Mouse (Mus musculus) midbrain, embryonic 13.5 days (tissue): ENCODE results near the gene Hepacam2. TPM values are rescaled to one million over a fixed set of nuclear protein-coding genes. Genes with fewer than 3 reads are reported as not detected.
A peak's percentile ranks its signal among the peaks of the same experiment; 100 is the strongest.
"Not testable (repeated sequence)": the region's sequence is repeated elsewhere in the genome, so short reads cannot be mapped to it uniquely, and the experiment has no call there.

Experiments
- ATAC-seq: fragments of 200-750 bp; cut with Nextera tagmentation; 2 replicates; pipeline ENCODE4 v1.8.0; 2017; ENCODE audit warnings: mild to moderate bottlenecking, moderate TSS enrichment, moderate library complexity
- H3K27ac ChIP-seq: fragments of 300-500 bp; sonication (generic); 2 replicates; pipeline ENCODE4 v1.5.1; 2015; ENCODE audit warnings: inconsistent platforms, mild to moderate bottlenecking, moderate library complexity
- H3K27me3 ChIP-seq: fragments of 300-500 bp; sonication (generic); 2 replicates; pipeline ENCODE4 v1.6.1; 2015; ENCODE audit warnings: mild to moderate bottlenecking, inconsistent platforms
- H3K36me3 ChIP-seq: fragments of 300-500 bp; sonication (generic); 2 replicates; pipeline ENCODE4 v1.6.1; 2015; ENCODE audit warnings: mild to moderate bottlenecking, inconsistent platforms
- H3K4me1 ChIP-seq: fragments of 300-500 bp; sonication (generic); replicated peaks from 2 replicates; pipeline ENCODE4 v1.6.1; 2015; ENCODE audit warnings: inconsistent platforms
- H3K4me2 ChIP-seq: fragments of 300-500 bp; sonication (generic); replicated peaks from 2 replicates; pipeline ENCODE4 v1.6.1; 2015; ENCODE audit warnings: moderate library complexity, mild to moderate bottlenecking, inconsistent platforms
- H3K4me3 ChIP-seq: fragments of 300-500 bp; sonication (generic); replicated peaks from 2 replicates; pipeline ENCODE4 v1.5.1; 2015; ENCODE audit warnings: mild to moderate bottlenecking, inconsistent platforms
- H3K9ac ChIP-seq: fragments of 300-500 bp; sonication (generic); replicated peaks from 2 replicates; pipeline ENCODE4 v1.6.1; 2015; ENCODE audit warnings: mild to moderate bottlenecking, inconsistent platforms
- H3K9me3 ChIP-seq: fragments of 300-500 bp; sonication (generic); 2 replicates; pipeline ENCODE4 v1.6.1; 2016; ENCODE audit warnings: mild to moderate bottlenecking, inconsistent platforms
- WGBS: fragments of 180-500 bp; shearing (Covaris S2); methylation state at CpG from one replicate; pipeline ENCODE4 v1.1.7; 2015; 5-methylcytosine and 5-hydroxymethylcytosine counted together
- polyA plus RNA-seq: library from polyadenylated mRNA; unstranded; fragments of >200 nt; fragmentation: Nextera tagmentation; extraction: Ambion mirVana; gene quantifications from 2 replicates; pipeline ENCODE4 v1.2.1, GENCODE M21; 2015

The Hepacam2 gene
- polyA plus RNA-seq, 1 experiment from 2014 or later, result 4.4 TPM

- H3K36me3 ChIP-seq, result no peaks in the 10 kb centered on the region
- ATAC-seq, result no peak
- H3K9me3 ChIP-seq, result no peaks in the 10 kb centered on the region
- no peak overlapping the region for H3K27ac ChIP-seq
- H3K4me3 ChIP-seq, result no peak overlapping the region
- no peak overlapping the region for H3K4me2 ChIP-seq
- H3K9ac ChIP-seq, result no peak overlapping the region
- no peaks in the 10 kb centered on the region for H3K27me3 ChIP-seq
- WGBS, result 84% methylated on average over 6 of the region's 6 CpGs
- H3K4me1 ChIP-seq, result 0 out of 2 replicates have a peak, but pooled peaks cover 4% of the 10 kb centered on the region
These were observed 35.1 kb downstream of the Hepacam2 start for GRCm38 (mm10) chr6:3463026-3463425.

- Histone ChIP-seq H3K4me1 (no peaks in the 10 kb centered on the region), H3K4me3 (no peak overlapping the region), H3K36me3 (no peaks in the 10 kb centered on the region), H3K27ac (no peak overlapping the region), H3K27me3 (no peaks in the 10 kb centered on the region), H3K4me2 (no peak overlapping the region), H3K9me3 (no peaks in the 10 kb centered on the region), H3K9ac (no peak overlapping the region)
- WGBS, result 70% methylated on average over 11 of the region's 11 CpGs
- ATAC-seq, result peak; percentile 66
These were observed 42.1 kb downstream of the Hepacam2 start for GRCm38 (mm10) chr6:3455944-3456536.

- no peaks in the 10 kb centered on the region for H3K9me3 ChIP-seq
- no peak for ATAC-seq
- no peaks in the 10 kb centered on the region for H3K4me1 ChIP-seq
- no peak overlapping the region for H3K4me2 ChIP-seq
- H3K27me3 ChIP-seq, result no peaks in the 10 kb centered on the region
- 63% methylated on average over 5 of the region's 5 CpGs for WGBS
- no peaks in the 10 kb centered on the region for H3K36me3 ChIP-seq
- no peak overlapping the region for H3K27ac ChIP-seq
- H3K4me3 ChIP-seq, result no peak overlapping the region
- H3K9ac ChIP-seq, result no peak overlapping the region
These were observed 43.7 kb downstream of the Hepacam2 start for GRCm38 (mm10) chr6:3454421-3454820.

GRCm38 (mm10) chr6:3447404-3447803 lies 50.7 kb downstream of the Hepacam2 start:
- 12% methylated on average over 5 of the region's 5 CpGs for WGBS
- H3K9me3 ChIP-seq, result no peaks in the 10 kb centered on the region
- no peak overlapping the region for H3K9ac ChIP-seq
- peak; percentile 89 for ATAC-seq
- H3K27ac ChIP-seq, result no peak overlapping the region
- H3K27me3 ChIP-seq, result no peaks in the 10 kb centered on the region
- no peak overlapping the region for H3K4me3 ChIP-seq
- H3K4me2 ChIP-seq, result no peak overlapping the region
- no peaks in the 10 kb centered on the region for H3K36me3 ChIP-seq
- H3K4me1 ChIP-seq, result no peaks in the 10 kb centered on the region

- Histone ChIP-seq H3K4me3 (no peak overlapping the region), H3K27ac (no peak overlapping the region), H3K9ac (no peak overlapping the region), H3K4me2 (no peak overlapping the region), H3K9me3 (no peaks in the 10 kb centered on the region), H3K36me3 (no peaks in the 10 kb centered on the region), H3K4me1 (no peaks in the 10 kb centered on the region), H3K27me3 (no peaks in the 10 kb centered on the region)
- no peak for ATAC-seq
- 35% methylated on average over 1 of the region's 1 CpGs for WGBS
These were observed 54.2 kb downstream of the Hepacam2 start for GRCm38 (mm10) chr6:3443905-3444304.

GRCm38 (mm10) chr6:3436087-3436486 lies 62.0 kb downstream of the Hepacam2 start:
- no peak overlapping the region for H3K9ac ChIP-seq
- no peaks in the 10 kb centered on the region for H3K4me1 ChIP-seq
- no peak overlapping the region for H3K4me3 ChIP-seq
- no peak overlapping the region for H3K4me2 ChIP-seq
- H3K36me3 ChIP-seq, result no peaks in the 10 kb centered on the region
- H3K27ac ChIP-seq, result no peak overlapping the region
- no peaks in the 10 kb centered on the region for H3K27me3 ChIP-seq
- H3K9me3 ChIP-seq, result peaks cover 3% of the 10 kb centered on the region; the same call in 1 of the 2 replicates
- no peak for ATAC-seq

- not testable (repeated sequence) for H3K36me3 ChIP-seq, H3K27me3 ChIP-seq, ATAC-seq, H3K4me1 ChIP-seq, H3K9ac ChIP-seq, H3K9me3 ChIP-seq, H3K4me3 ChIP-seq, H3K27ac ChIP-seq, H3K4me2 ChIP-seq
- 83% methylated on average over 2 of the region's 2 CpGs for WGBS
These were observed 67.1 kb downstream of the Hepacam2 start for GRCm38 (mm10) chr6:3430976-3431375.

DNA sequence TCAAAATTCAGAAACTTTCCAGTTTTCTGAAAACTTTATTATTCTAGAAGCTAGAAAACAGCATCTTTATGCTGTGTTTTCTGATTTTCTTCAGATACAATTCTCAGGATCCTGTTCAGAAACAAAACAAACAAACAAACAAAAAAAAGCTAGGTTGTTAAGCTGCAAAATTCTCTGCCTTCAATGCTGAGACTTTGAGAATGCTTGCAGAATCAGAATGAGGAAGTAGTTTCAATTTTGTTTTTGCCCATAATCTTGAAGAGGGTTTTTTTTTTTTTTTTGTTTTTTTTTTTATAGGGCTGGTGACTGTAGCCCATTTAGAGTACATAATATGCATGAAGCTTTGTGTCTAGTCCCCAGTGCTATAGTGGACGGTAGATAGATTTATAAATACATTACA lies 71.1 kb downstream of the Hepacam2 start:
- WGBS, result 86% methylated on average over 1 of the region's 1 CpGs

GRCm38 (mm10) chr6:3425333-3425732 lies 72.8 kb downstream of the Hepacam2 start:
- H3K4me1 ChIP-seq, H3K27ac ChIP-seq, H3K4me2 ChIP-seq, ATAC-seq, H3K9me3 ChIP-seq, H3K27me3 ChIP-seq, H3K9ac ChIP-seq, H3K36me3 ChIP-seq, H3K4me3 ChIP-seq: not testable (repeated sequence)

More for the DNA sequence above, 71.1 kb downstream of the Hepacam2 start:
- Histone ChIP-seq H3K9ac (no peak overlapping the region), H3K9me3 (no peaks in the 10 kb centered on the region), H3K27me3 (no peaks in the 10 kb centered on the region), H3K4me2 (no peak overlapping the region), H3K27ac (no peak overlapping the region), H3K4me3 (no peak overlapping the region), H3K4me1 (no peaks in the 10 kb centered on the region), H3K36me3 (no peaks in the 10 kb centered on the region)
- ATAC-seq, result no peak

DNA sequence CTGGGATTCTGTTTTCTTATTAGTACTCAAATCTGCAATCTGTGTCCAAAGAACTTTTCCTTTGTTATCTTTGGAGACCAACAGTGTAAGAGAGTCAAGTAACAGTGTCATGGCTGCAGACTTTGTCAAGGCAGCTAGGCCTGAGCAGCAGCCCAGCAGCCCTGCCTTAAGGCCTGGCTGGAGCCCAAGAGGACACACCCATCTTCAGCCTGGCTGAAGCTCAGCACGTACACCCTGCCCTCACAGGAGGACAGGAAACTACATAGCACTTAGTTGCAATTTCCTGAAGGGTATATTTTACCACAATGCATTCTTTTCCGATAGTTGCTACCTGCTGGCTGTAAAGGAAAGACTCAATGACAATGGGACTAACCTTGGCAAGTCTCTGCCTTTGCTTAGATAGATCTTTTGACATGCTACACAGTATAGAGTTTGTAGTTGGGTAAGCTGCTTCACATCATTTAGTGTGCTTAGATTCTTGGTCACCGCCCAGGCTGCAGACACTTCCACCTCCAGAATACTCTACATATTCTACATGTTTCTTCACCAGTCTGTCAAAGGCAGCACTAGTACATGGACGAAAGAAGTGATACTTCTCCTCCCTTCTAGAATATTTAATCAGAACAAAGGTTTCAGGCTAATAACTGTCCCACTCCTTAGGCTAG lies 73.4 kb downstream of the Hepacam2 start:
- not testable (repeated sequence) for H3K4me1 ChIP-seq, H3K4me3 ChIP-seq

More for the DNA sequence above, 73.4 kb downstream of the Hepacam2 start:
- 43% methylated on average over 1 of the region's 4 CpGs for WGBS
- not testable (repeated sequence) for H3K27ac ChIP-seq, H3K4me2 ChIP-seq, H3K27me3 ChIP-seq, H3K9me3 ChIP-seq, ATAC-seq, H3K36me3 ChIP-seq, H3K9ac ChIP-seq
